Mouse (Mus musculus): ENCODE results near the gene Gba2. TPM values are rescaled to one million over a fixed set of nuclear protein-coding genes. Genes with fewer than 3 reads are reported as not detected.
A peak's percentile ranks its signal among the peaks of the same experiment; 100 is the strongest.

Gene Gba2
- polyA plus RNA-seq, 1 experiment from 2014 or later = 55.4 TPM

DNA sequence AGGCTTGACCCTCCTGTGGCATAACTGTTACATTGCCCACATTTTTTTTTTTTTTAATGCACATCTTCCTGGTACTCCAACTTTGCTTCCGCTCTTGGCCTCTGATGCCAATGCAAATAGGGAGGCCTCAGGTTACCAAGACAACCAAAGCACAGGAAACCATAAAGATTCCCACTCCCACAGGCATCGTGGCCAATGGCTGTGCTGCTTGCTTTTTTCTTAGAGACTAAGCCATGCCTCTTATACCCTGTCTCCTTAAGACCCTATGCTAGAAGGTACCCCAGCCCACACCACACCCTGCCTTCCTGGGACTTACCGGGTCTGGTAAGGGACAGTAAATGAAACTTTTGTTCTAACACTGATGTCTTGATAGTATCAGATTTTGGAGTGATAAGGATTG, 14.8 kb upstream of the Gba2 start:
- no peaks in the 10 kb centered on the region for H3K27me3 ChIP-seq (replicated peaks)
- H3K36me3 ChIP-seq = no peaks in the 10 kb centered on the region
- no peak overlapping the region for H3K4me3 ChIP-seq
- H3K4me1 ChIP-seq = no peaks in the 10 kb centered on the region
- no peak overlapping the region for H3K27ac ChIP-seq
- no peak for ATAC-seq (ENCODE audit: low FRiP score, low read depth)
- no peak overlapping the region for H3K9ac ChIP-seq
- no peak overlapping the region for H3K4me2 ChIP-seq (replicated peaks)
- no peaks in the 10 kb centered on the region for H3K9me3 ChIP-seq
- 50% methylated on average over 3 of the region's 3 CpGs for WGBS

DNA sequence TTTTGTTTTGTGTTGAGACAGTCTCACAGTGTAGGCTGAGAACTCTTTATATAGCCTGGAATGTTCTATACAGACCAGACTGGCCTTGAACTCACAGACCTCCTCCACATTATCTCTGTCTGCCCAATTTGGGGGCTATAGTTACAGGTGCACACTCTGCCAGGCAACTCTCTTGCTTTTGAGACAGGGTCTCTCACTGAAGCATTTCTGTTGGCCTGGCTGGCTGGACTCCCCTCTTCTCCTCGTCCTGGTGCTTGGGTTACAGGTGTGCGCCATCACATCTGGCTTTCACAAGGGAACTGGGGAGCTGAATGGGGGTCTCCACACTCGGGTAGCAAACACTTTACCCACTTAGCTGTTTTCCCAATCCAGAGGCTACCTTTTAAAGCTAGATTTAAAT, 13.3 kb upstream of the Gba2 start:
- Histone ChIP-seq H3K27ac (no peak overlapping the region), H3K9me3 (no peaks in the 10 kb centered on the region), H3K4me1 (no peaks in the 10 kb centered on the region), H3K36me3 (no peaks in the 10 kb centered on the region), H3K9ac (no peak overlapping the region), H3K27me3 (replicated peaks) (no peaks in the 10 kb centered on the region), H3K4me2 (replicated peaks) (no peak overlapping the region), H3K4me3 (no peak overlapping the region)
- ATAC-seq (ENCODE audit: low FRiP score, low read depth) = no peak
- WGBS = 76% methylated on average over 3 of the region's 3 CpGs

DNA sequence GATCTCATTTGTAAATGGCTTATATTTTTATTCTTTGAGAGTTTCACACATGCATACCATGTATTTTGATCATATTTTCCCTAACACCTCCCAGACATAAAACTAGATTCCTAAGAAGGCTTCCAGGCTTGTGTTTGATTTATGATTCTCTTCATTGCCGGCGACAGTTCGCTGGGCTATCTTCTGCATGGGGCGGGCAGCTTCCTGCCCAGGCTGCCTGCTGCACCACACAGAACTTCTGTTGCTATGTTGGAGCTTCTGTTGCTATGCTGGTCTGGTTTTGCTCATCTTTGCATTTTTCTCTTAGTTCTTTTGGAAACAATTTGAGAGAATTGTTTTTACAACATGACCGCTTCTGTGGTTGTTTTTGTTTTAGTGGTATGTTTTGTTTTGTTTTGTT, 12.9 kb upstream of the Gba2 start:
- no peaks in the 10 kb centered on the region for H3K36me3 ChIP-seq
- H3K27me3 ChIP-seq (replicated peaks) = no peaks in the 10 kb centered on the region
- H3K9ac ChIP-seq = no peak overlapping the region
- H3K9me3 ChIP-seq = no peaks in the 10 kb centered on the region
- no peak overlapping the region for H3K27ac ChIP-seq
- no peaks in the 10 kb centered on the region for H3K4me1 ChIP-seq
- 74% methylated on average over 5 of the region's 5 CpGs for WGBS
- H3K4me3 ChIP-seq = no peak overlapping the region
- ATAC-seq (ENCODE audit: low FRiP score, low read depth) = no peak
- H3K4me2 ChIP-seq (replicated peaks) = no peak overlapping the region

DNA sequence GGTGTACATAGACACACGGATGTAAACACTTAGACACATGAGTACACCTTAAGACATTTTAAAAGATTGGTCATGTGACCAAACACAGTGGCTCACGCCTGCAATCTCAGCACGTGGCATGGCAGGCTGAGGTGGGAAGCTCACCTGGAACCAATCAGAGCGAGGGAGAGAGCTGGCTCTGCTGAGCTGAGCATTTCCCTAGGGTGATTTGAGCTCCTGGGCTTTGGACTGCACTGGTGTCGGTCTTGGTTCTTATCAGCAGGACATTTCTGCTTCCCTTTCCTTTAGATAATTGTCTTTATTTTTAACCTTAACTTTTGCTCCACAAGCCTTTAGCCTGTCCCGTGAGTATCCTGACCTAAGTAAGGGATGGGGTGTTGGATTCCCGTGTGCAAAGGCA, 9.0 kb upstream of the Gba2 start:
- Histone ChIP-seq H3K4me3 (no peak overlapping the region), H3K9ac (no peak overlapping the region), H3K4me2 (replicated peaks) (no peak overlapping the region), H3K4me1 (no peaks in the 10 kb centered on the region), H3K27ac (no peak overlapping the region), H3K9me3 (no peaks in the 10 kb centered on the region), H3K27me3 (replicated peaks) (no peaks in the 10 kb centered on the region), H3K36me3 (peaks cover 20% of the 10 kb centered on the region)
- WGBS = 70% methylated on average over 7 of the region's 7 CpGs
- no peak for ATAC-seq (ENCODE audit: low FRiP score, low read depth)

DNA sequence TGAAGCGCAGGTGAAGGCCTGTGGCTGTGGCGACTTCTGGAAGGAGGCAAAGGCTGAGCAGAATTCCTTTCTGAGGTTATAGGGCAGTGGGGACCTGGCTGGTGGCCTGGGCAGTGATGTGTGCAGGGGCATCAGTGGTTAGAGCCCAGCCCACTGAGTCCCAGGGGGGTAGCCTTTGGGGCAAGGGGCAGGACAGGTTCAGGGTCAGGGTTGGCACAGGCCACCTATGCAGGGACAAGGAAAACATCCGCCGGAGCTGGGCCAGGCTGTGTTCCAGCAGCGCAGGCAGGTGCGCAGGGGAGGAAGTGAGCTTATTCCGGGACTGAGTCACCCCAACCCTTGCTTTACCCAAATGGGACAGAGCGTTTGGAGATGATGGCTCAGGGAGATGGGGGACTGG, 7.7 kb upstream of the Gba2 start:
- Histone ChIP-seq H3K4me3 (no peak overlapping the region), H3K9me3 (no peaks in the 10 kb centered on the region), H3K4me2 (replicated peaks) (no peak overlapping the region), H3K27ac (no peak overlapping the region), H3K9ac (no peak overlapping the region), H3K27me3 (replicated peaks) (no peaks in the 10 kb centered on the region), H3K4me1 (no peaks in the 10 kb centered on the region), H3K36me3 (peaks cover 32% of the 10 kb centered on the region)
- no peak for ATAC-seq (ENCODE audit: low FRiP score, low read depth)
- 78% methylated on average over 8 of the region's 8 CpGs for WGBS

DNA sequence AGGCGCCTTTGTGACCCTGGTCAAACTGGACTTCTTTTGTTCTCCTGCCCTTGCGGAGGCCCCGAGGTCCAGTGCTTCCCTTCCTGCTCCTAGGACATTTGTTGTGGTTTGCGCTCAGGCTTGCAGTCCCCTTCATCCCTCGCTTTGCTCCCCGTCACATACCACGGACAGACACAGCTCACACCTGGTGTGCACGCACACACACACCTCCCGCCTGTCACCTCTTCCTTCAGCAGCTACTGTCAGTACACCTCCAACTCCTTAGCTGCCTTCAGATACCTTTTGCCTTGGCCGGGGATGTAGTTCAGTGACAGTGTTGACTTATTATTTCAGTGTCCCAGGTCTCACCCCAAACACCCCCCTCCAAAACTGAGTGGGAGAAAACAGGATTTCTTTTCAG, 7.0 kb upstream of the Gba2 start:
- no peaks in the 10 kb centered on the region for H3K27me3 ChIP-seq (replicated peaks)
- no peak for ATAC-seq (ENCODE audit: low FRiP score, low read depth)
- H3K36me3 ChIP-seq = peaks cover 39% of the 10 kb centered on the region
- H3K27ac ChIP-seq = no peak overlapping the region
- no peaks in the 10 kb centered on the region for H3K4me1 ChIP-seq
- 52% methylated on average over 10 of the region's 10 CpGs for WGBS
- H3K4me3 ChIP-seq = no peak overlapping the region
- H3K9me3 ChIP-seq = no peaks in the 10 kb centered on the region
- no peak overlapping the region for H3K9ac ChIP-seq
- no peak overlapping the region for H3K4me2 ChIP-seq (replicated peaks)

DNA sequence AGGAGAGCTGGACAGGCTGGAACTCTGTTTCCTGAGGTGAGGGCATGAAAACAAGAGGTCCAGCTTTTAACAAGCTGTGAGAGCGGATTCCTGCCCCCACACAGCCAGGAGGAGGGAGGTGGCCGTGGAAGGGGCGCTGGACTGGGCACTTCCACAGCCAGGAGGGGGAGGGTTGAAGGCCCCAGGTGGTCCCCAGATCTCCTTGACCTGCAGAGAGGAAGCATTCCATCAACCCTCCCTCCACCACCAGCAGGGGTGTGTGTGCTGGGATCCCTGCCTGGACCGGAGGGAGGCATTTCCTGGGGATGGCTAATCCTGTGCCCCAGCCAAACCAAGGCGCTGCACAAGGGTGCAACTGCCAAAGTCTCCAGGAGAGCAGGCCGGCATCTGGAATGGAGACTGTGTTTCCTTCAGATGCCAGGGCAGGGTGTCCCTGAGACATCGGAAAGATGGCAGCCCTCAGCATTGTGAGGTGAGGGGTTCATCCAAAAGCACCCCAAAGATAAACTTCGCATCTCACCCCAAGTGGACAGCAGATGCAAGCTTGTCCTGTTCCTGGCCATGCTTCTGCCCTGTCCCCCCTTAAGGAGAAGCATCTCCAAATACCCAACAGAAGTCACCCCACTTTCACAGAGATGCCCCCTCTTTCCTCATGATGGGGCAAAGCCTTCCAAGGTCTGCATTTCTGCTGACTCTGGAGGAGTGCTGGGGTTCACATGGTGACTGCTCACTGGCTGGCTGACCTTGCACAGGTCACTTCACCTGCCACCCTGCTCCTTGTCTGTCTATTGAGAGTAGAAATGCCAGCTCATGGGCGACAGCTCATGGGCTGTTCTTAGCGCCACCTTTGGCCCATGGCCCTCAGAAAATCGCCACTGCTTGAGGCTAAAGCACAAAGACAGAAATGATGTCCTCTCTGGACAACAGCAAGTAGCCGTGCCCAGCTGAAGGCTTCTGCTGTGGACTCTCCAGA, 6.1 kb upstream of the Gba2 start, which contains the start of gene Msmp:
Gene Msmp, minus strand, starts transcription at position 51 of the 973 bp plus-strand sequence.
- no peak within 1 kb of the TSS for H3K4me3 ChIP-seq
- H3K4me1 ChIP-seq = peaks cover 2% of the 10 kb centered on the region
- H3K27me3 ChIP-seq (replicated peaks) = no peaks in the 10 kb centered on the region
- peaks cover 40% of the 10 kb centered on the region for H3K36me3 ChIP-seq
- WGBS = 69% methylated on average over 12 of the region's 12 CpGs
- no peak within 1 kb of the TSS for H3K9ac ChIP-seq
- no peak within 1 kb of the TSS for H3K4me2 ChIP-seq (replicated peaks)
- ATAC-seq (ENCODE audit: low FRiP score, low read depth) = no peak
- H3K9me3 ChIP-seq = no peaks in the 10 kb centered on the region
- no peak within 1 kb of the TSS for H3K27ac ChIP-seq

DNA sequence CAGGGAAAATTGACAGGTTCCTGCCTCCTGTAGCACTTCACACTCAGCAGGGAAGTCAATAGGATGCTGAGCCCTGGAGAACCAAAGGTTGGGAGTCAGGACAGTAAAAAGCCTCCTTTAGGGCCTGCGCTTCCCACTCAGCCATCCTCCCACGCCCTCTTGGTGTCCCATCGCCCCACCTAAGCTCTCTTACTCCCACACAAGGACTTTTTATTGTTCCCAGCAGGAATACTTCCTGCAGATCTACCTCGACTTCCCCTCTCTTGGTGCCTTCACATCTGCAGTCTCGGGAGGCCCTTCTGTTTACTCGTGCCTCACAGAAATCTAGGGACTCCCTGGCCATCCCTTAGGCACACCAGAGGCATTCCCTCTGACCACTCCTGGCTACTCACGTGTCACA, 4.7 kb upstream of the Gba2 start:
- Histone ChIP-seq H3K9ac (no peak overlapping the region), H3K4me2 (replicated peaks) (no peak overlapping the region), H3K4me3 (no peak overlapping the region), H3K9me3 (no peaks in the 10 kb centered on the region), H3K4me1 (peaks cover 8% of the 10 kb centered on the region), H3K27me3 (replicated peaks) (no peaks in the 10 kb centered on the region), H3K36me3 (peaks cover 40% of the 10 kb centered on the region), H3K27ac (no peak overlapping the region)
- ATAC-seq (ENCODE audit: low FRiP score, low read depth) = no peak
- WGBS = 79% methylated on average over 7 of the region's 7 CpGs

DNA sequence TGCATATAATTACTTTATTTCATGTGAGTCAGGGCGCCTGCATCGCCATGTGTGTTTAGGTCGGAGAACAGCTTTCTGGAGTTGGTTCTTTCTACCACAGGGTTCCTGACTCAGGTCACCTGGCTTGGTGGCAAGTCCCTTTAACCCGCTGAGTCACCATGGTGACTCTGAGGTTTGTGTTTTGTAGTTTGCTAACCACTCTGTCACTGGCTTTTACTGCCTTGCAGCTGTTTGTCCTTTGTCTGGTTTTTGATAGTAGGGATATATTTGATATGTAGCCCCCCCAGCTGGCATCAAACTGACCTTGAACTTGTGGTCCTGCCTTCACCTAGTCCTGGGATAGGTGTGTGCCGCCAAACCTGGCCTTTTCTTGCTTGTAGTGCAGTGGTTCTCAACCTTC, 3.6 kb upstream of the Gba2 start:
- Histone ChIP-seq H3K4me2 (replicated peaks) (no peak overlapping the region), H3K4me1 (peaks cover 18% of the 10 kb centered on the region), H3K9ac (no peak overlapping the region), H3K36me3 (peaks cover 40% of the 10 kb centered on the region), H3K27me3 (replicated peaks) (no peaks in the 10 kb centered on the region), H3K9me3 (no peaks in the 10 kb centered on the region), H3K27ac (no peak overlapping the region), H3K4me3 (no peak overlapping the region)
- ATAC-seq (ENCODE audit: low FRiP score, low read depth) = no peak
- WGBS = 91% methylated on average over 5 of the region's 5 CpGs

DNA sequence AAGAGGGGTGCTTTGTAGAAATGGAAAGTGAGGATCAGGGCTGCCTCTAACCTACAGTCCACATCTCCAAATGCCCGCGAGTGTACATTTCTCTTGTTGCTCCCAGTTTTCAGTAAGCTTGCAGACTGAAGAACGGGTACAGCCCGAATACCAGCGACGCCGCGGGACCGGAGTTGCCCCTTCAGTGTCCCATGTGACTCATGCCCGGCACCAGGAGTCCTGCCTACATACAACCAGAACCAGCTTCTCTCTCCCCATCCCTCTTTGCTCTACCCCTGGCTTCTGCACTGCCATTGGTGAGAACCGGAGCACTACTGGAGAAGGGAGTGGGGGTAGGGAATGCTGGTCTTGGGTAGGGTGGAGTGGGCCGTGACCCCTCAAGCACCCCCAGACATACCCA, 2.7 kb upstream of the Gba2 start:
- H3K27ac ChIP-seq = no peak overlapping the region
- 96% methylated on average over 12 of the region's 12 CpGs for WGBS
- H3K36me3 ChIP-seq = peaks cover 40% of the 10 kb centered on the region
- H3K9me3 ChIP-seq = no peaks in the 10 kb centered on the region
- ATAC-seq (ENCODE audit: low FRiP score, low read depth) = no peak
- no peak overlapping the region for H3K9ac ChIP-seq
- peaks cover 27% of the 10 kb centered on the region for H3K4me1 ChIP-seq
- no peak overlapping the region for H3K4me2 ChIP-seq (replicated peaks)
- H3K4me3 ChIP-seq = no peak overlapping the region
- H3K27me3 ChIP-seq (replicated peaks) = no peaks in the 10 kb centered on the region

DNA sequence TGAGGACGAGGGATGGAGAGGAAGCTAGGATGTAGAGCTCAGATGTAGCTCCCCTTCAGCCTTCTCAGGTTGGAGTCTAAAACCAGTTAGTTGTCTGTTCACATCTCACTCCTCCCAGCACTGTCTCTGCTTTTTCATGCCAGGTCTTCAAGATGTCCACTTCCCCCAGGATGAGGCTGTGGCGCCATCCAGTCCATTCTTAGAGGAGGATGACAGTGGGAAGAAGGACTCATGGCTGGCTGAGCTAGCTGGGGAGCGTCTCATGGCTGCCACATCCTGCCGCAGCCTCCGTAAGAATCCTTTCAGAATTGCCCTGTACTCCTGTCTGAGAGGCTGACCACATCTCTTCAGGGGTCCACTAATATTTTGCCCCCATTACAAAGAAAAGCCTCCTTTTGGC, 2.0 kb upstream of the Gba2 start:
- WGBS = 96% methylated on average over 5 of the region's 5 CpGs
- ATAC-seq (ENCODE audit: low FRiP score, low read depth) = no peak
- Histone ChIP-seq H3K27me3 (replicated peaks) (no peaks in the 10 kb centered on the region), H3K4me3 (no peak overlapping the region), H3K36me3 (peaks cover 40% of the 10 kb centered on the region), H3K9me3 (no peaks in the 10 kb centered on the region), H3K9ac (no peak overlapping the region), H3K27ac (no peak overlapping the region), H3K4me2 (replicated peaks) (no peak overlapping the region), H3K4me1 (peaks cover 33% of the 10 kb centered on the region)

DNA sequence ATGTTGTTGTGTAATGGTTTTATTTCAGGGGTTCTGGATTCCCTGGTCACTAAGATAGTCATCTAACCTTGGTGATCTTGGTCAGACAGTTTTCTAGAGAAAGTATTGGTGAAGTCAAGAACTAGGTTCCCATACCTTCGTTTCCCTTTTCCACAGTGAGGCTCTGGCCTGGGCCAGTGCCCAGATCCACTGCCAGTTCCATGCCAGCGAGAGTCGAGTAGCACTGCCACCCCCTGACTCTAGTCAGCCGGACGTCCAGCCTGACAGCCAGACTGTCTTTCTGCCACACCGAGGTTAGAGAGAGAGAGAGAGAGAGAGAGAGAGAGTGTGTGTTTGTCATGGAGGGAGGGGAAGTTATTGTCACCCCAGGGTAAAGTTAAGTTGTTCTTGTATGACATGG, 1.1 kb upstream of the Gba2 start:
- Histone ChIP-seq H3K36me3 (peaks cover 40% of the 10 kb centered on the region), H3K27me3 (replicated peaks) (no peaks in the 10 kb centered on the region), H3K4me2 (replicated peaks) (peak overlapping the region; percentile 96), H3K4me1 (peaks cover 42% of the 10 kb centered on the region), H3K9ac (no peak overlapping the region; the same call in 1 of the 2 replicates), H3K27ac (no peak overlapping the region), H3K9me3 (no peaks in the 10 kb centered on the region), H3K4me3 (peak overlapping the region; percentile 94)
- no peak for ATAC-seq (ENCODE audit: low FRiP score, low read depth)
- 84% methylated on average over 6 of the region's 6 CpGs for WGBS

DNA sequence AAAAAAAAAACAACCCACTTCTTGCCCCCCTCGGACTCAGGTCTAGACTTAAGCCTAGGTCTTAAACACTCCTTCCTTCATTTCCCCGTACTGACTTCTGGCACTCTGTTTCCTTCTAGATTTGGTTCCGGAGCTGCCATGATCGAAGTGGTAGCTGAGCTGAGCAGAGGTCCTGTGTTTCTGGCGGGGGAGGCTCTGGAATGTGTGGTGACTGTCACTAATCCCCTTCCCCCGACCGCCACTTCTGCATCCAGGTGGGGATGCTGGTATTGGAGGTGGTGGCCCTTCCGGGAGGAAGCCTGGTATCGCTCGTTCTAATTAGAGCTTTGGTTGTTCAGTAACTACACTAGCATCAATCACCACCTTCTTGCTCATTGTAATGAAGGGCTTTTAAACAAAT, 583 bp upstream of the Gba2 start:
- WGBS = 10% methylated on average over 10 of the region's 10 CpGs
- peaks cover 42% of the 10 kb centered on the region for H3K4me1 ChIP-seq
- H3K9ac ChIP-seq = peak overlapping the region; percentile 89
- no peak for ATAC-seq (ENCODE audit: low FRiP score, low read depth)
- H3K27ac ChIP-seq = no peak overlapping the region
- H3K4me2 ChIP-seq (replicated peaks) = peak overlapping the region; percentile 96
- peak overlapping the region; percentile 94 for H3K4me3 ChIP-seq
- no peaks in the 10 kb centered on the region for H3K27me3 ChIP-seq (replicated peaks)
- H3K36me3 ChIP-seq = peaks cover 37% of the 10 kb centered on the region
- H3K9me3 ChIP-seq = no peaks in the 10 kb centered on the region
